Mouse (Mus musculus): Measurements from ENCODE around the gene Camk1d. TPM values are rescaled to one million over a fixed set of nuclear protein-coding genes. Genes with fewer than 3 reads are reported as not detected.

Camk1d gene
- total and polyA plus RNA-seq, 3 experiments = 4.6 to 12.4 (median 4.8) TPM

DNA sequence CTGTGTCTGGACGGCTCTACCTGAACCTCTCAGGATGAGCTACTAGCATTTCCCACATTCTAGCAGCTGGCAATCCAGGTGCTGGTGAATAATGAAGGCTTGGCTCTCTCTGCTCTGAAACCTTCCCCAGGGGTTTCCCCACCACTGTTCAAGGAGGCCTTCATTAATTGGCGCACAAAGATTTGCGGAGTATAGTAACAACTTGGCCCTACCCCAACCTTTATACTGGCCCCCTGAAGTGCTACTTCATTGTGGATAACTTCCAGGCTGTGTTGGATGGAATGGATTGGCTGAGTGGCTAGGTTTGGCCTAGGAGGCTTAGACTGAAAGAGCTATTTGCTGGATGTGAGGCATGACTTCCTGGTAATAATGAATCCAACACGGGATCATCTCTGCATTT is 431.7 kb downstream of the Camk1d start:
- in situ Hi-C loops (cut with MboI; ENCODE audit: low pct_ligation_motif_present, low pct_unique_long_range_greater_than_20kb, low sequenced_read_pairs) = no loop called here
- Histone ChIP-seq H3K79me2 (replicated peaks; ENCODE audit: control insufficient read depth, extremely low read depth, insufficient read depth, poor library complexity, severe bottlenecking) (no peaks in the 10 kb centered on the region), H3K9ac (ENCODE audit: insufficient read depth, low read depth) (no peak overlapping the region), H3K9me3 (replicated peaks; ENCODE audit: low read length) (peaks cover 5% of the 10 kb centered on the region), H3K36me3 (replicated peaks in 1 of 2; ENCODE audit: control insufficient read depth in 1 of 2, insufficient read depth in 1 of 2, low read length in 1 of 2) (no peaks in the 10 kb centered on the region), H3K4me1 (ENCODE audit: control insufficient read depth in 1 of 2, insufficient read depth in 2 of 2) (peaks cover 3 to 16% of the 10 kb centered on the region in 2 experiments), H3K27me3 (replicated peaks) (no peaks in the 10 kb centered on the region), H3K4me3 (replicated peaks in 1 of 3; ENCODE audit: low read depth in 2 of 3, low read length in 2 of 3, poor library complexity in 1 of 3) (no peak overlapping the region), H3K27ac (ENCODE audit: insufficient read depth, low read depth) (no peak overlapping the region), H3K4me2 (ENCODE audit: insufficient read depth, low read depth, poor library complexity, severe bottlenecking) (no peak overlapping the region)
- dilution Hi-C loops (cut with MboI; ENCODE audit: extremely low pct_ligation_motif_present, extremely low pct_unique_long_range_greater_than_20kb, low sequenced_read_pairs) = no loop called here
- TF ChIP-seq MYC (IDR thresholded peaks at IDR 0.05; ENCODE audit: low read depth, low read length) = no peak
- no peak for TF ChIP-seq E2F4 (IDR thresholded peaks at IDR 0.05; ENCODE audit: insufficient replicate concordance, low read depth, low read length)
- TF ChIP-seq NELFE (IDR thresholded peaks at IDR 0.05; ENCODE audit: low read depth, low read length) = no peak
- no peak for TF ChIP-seq JUN (IDR thresholded peaks at IDR 0.05; ENCODE audit: insufficient read depth, low read depth, low read length)
- no peak for TF ChIP-seq TCF12 (IDR thresholded peaks at IDR 0.05; ENCODE audit: low read depth, low read length)
- no peak for DNase-seq (ENCODE audit: extremely low read depth)

GRCm38 (mm10) chr2:5267980-5268379 is 446.3 kb downstream of the Camk1d start:
- Histone ChIP-seq H3K9me3 (replicated peaks; ENCODE audit: low read length) (no peaks in the 10 kb centered on the region), H3K27ac (ENCODE audit: insufficient read depth, low read depth) (no peak overlapping the region), H3K4me2 (ENCODE audit: insufficient read depth, low read depth, poor library complexity, severe bottlenecking) (no peak overlapping the region), H3K9ac (ENCODE audit: insufficient read depth, low read depth) (no peak overlapping the region), H3K4me3 (replicated peaks in 1 of 3; ENCODE audit: low read depth in 2 of 3, low read length in 2 of 3, poor library complexity in 1 of 3) (no peak overlapping the region), H3K4me1 (ENCODE audit: control insufficient read depth in 1 of 2, insufficient read depth in 2 of 2) (peaks cover 0 to 13% of the 10 kb centered on the region in 2 experiments; a peak in 2 of 4 replicates), H3K79me2 (replicated peaks; ENCODE audit: control insufficient read depth, extremely low read depth, insufficient read depth, poor library complexity, severe bottlenecking) (no peaks in the 10 kb centered on the region), H3K36me3 (replicated peaks in 1 of 2; ENCODE audit: control insufficient read depth in 1 of 2, insufficient read depth in 1 of 2, low read length in 1 of 2) (no peaks in the 10 kb centered on the region), H3K27me3 (replicated peaks) (no peaks in the 10 kb centered on the region)
- in situ Hi-C loops (cut with MboI; ENCODE audit: low pct_ligation_motif_present, low pct_unique_long_range_greater_than_20kb, low sequenced_read_pairs) = no loop called here
- no peak for TF ChIP-seq JUN (IDR thresholded peaks at IDR 0.05; ENCODE audit: insufficient read depth, low read depth, low read length)
- TF ChIP-seq CTCF (conservative IDR thresholded peaks at IDR 0.05 in 1 of 2, IDR thresholded peaks at IDR 0.05 in 1 of 2; ENCODE audit: low read depth in 2 of 2, low read length in 2 of 2) = no peak
- TF ChIP-seq ETS1 (conservative IDR thresholded peaks at IDR 0.05; ENCODE audit: low read depth, low read length) = no peak
- TF ChIP-seq EP300 (IDR thresholded peaks at IDR 0.05; ENCODE audit: low read length) = no peak
- no peak for TF ChIP-seq BHLHE40 (IDR thresholded peaks at IDR 0.05; ENCODE audit: low read depth, low read length)
- no peak for TF ChIP-seq CHD1 (IDR thresholded peaks at IDR 0.05; ENCODE audit: low read depth, low read length)
- TF ChIP-seq POLR2A (IDR thresholded peaks at IDR 0.05; ENCODE audit: low read depth, low read length) = no peak
- no peak for TF ChIP-seq TBP (conservative IDR thresholded peaks at IDR 0.05; ENCODE audit: low read depth, low read length)
- TF ChIP-seq POLR2AphosphoS2 (IDR thresholded peaks at IDR 0.05; ENCODE audit: low read depth, low read length) = no peak
- no peak for TF ChIP-seq MEF2A (IDR thresholded peaks at IDR 0.05; ENCODE audit: borderline replicate concordance, low read depth, low read length)
- no peak for TF ChIP-seq SIN3A (IDR thresholded peaks at IDR 0.05; ENCODE audit: low read length)
- TF ChIP-seq KAT2A (IDR thresholded peaks at IDR 0.05; ENCODE audit: insufficient replicate concordance, low read length) = no peak
- no peak for TF ChIP-seq E2F4 (IDR thresholded peaks at IDR 0.05; ENCODE audit: insufficient replicate concordance, low read depth, low read length)
- DNase-seq (ENCODE audit: extremely low read depth) = no peak
- dilution Hi-C loops (cut with MboI; ENCODE audit: extremely low pct_ligation_motif_present, extremely low pct_unique_long_range_greater_than_20kb, low sequenced_read_pairs) = no loop called here
